Comparison of ENCODE assay signal across 28 mouse cellular contexts in the genomic region with DNA sequence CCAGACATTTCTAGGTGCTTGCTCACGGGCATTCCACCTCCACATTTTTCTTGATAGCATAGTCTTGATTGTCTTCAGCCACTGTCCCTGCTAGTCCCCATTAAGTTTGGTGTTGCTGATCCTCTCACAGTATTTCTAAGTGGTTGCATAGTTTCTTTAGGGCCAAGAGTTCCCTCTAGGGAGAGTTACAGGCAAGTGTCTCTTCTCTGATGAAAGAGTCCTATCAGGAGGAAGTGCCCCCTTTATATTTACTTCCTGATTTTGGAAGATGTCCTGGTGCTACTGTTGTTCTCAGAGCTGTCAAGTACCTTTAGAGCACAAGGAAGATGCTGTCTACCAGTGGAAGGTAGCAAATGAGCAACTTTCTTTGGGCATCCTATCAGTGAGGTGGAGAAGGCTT. TPM values are rescaled to one million over a fixed set of nuclear protein-coding genes. Genes with fewer than 3 reads are reported as not detected.
DNase-seq lines count a peak whose midpoint lies in the region; ATAC-seq lines count a peak whose summit lies in the region.
"Had no signal": no experiment of that assay in that cellular context is flagged by ENCODE, and none has a peak within 500 bp of the region (broad histone marks: within the 10 kb centered on the region; RNA-seq: fewer than 3 reads in every experiment).

No protein-coding gene starts in this region.

- WGBS in hindbrain, embryonic 12.5 days, result 91% methylated on average over 1 of the region's 1 CpGs

- H3K9me3 ChIP-seq in hindbrain, embryonic 12.5 days (replicated peaks), result no peaks in the 10 kb centered on the region
- H3K9me3 ChIP-seq: G1E had no signal

- no peaks in the 10 kb centered on the region for H3K36me3 ChIP-seq in hindbrain, embryonic 12.5 days
- H3K36me3 ChIP-seq: G1E had no signal

- H3K27me3 ChIP-seq in hindbrain, embryonic 12.5 days, result no peaks in the 10 kb centered on the region
- H3K27me3 ChIP-seq: CH12.LX had no signal

- 0 out of 2 replicates have a peak, but pooled peaks have one; percentile 42 for ATAC-seq in common myeloid progenitor, adult 5-6 weeks (replicated peaks; ENCODE audit: low read depth, poor library complexity, severe bottlenecking)
- peak; percentile 91 for ATAC-seq in granulocyte monocyte progenitor cell, adult 5-6 weeks (replicated peaks; ENCODE audit: poor library complexity, severe bottlenecking)
- ATAC-seq in megakaryocyte, adult 5-6 weeks (ENCODE audit: poor library complexity, severe bottlenecking), result peak; percentile 43; the same call in 1 of the 2 replicates
- peak; percentile 72 for ATAC-seq in megakaryocyte progenitor cell, adult 5-6 weeks (replicated peaks; ENCODE audit: poor library complexity)
- no peak for ATAC-seq in hindbrain, embryonic 12.5 days (ENCODE audit: low FRiP score)
- no peak for ATAC-seq in inflammation-experienced regulatory T-cells, adult 6 months
- ATAC-seq: activated CD4-positive, CD25-positive, alpha-beta regulatory T cell, adult 4 months; CD4-positive, CD25-positive, alpha-beta regulatory T cell, adult 4 months; Patski had no signal

- no peak for DNase-seq in adrenal gland, postnatal 14 days
- no peak for DNase-seq in spleen, postnatal 4 days (ENCODE audit: low spot score in 2 of 2)
- DNase-seq: adrenal gland, adult 2 months; adrenal gland, adult 8-10 months; adrenal gland, postnatal 10 days; adrenal gland, postnatal 25 days; adrenal gland, postnatal 36 days; B cell, adult 2 months; cerebellum, adult 11 months; cerebellum, adult 11-12 months; cerebellum, adult 18-20 months had no signal

- no peak overlapping the region for H3K4me2 ChIP-seq in hindbrain, embryonic 12.5 days (replicated peaks)

- H3K9ac ChIP-seq in hindbrain, embryonic 12.5 days, result no peak overlapping the region

- no peak overlapping the region for H3K4me3 ChIP-seq in hindbrain, embryonic 12.5 days

- H3K4me1 ChIP-seq in hindbrain, embryonic 12.5 days, result no peaks in the 10 kb centered on the region

- no peak overlapping the region for H3K27ac ChIP-seq in hindbrain, embryonic 12.5 days

RNA-seq across cellular contexts. Expression of a gene that starts 58.4 kb away (rescaled TPM):
- total RNA-seq in common myeloid progenitor, adult 5-6 weeks (2017), result not detected in 2 replicates
- total RNA-seq in granulocyte monocyte progenitor cell, adult 5-6 weeks (2014; fragmentation: Nextera tagmentation), result not detected in 2 replicates
- not detected in 2 replicates for total RNA-seq in granulocyte monocyte progenitor cell, adult 5-6 weeks (2017)
- 0.29 TPM in 1 of 2 replicates, not detected in the other for total RNA-seq in megakaryocyte, adult 5-6 weeks (2015)
- total RNA-seq in megakaryocyte, adult 5-6 weeks (2017), result not detected in 2 replicates
- total RNA-seq in megakaryocyte progenitor cell, adult 5-6 weeks (2015), result not detected in 2 replicates
- not detected in 2 replicates for total RNA-seq in megakaryocyte progenitor cell, adult 5-6 weeks (2017)
- not detected in 2 replicates for polyA plus RNA-seq in hindbrain, embryonic 12.5 days (2016; fragmentation: Nextera tagmentation; extraction: Ambion mirVana)
- total RNA-seq in adrenal gland, postnatal 14 days (2021), result 1.4 TPM in 1 of 2 replicates, not detected in the other
- polyA plus RNA-seq in inflammation-experienced regulatory T-cells, adult 6 months (2017; shearing (Covaris generic)), result 10 to 100 TPM; 65.0 to 80.7 (median 69.6) TPM
- total RNA-seq: adrenal gland, adult 18-20 months; adrenal gland, adult 2 months; adrenal gland, postnatal 25 days; adrenal gland, postnatal 36 days; adrenal gland, postnatal 4 days; ES-E14; G1E; MEL had no signal
- polyA plus RNA-seq: adrenal gland, adult 2 months; brain, embryonic 14.5 days; C2C12; G1E; Patski had no signal

Comparison
In these comparisons a context has a peak if more than half of its experiments do, and no peak if none do; other contexts are left out.
1. ATAC-seq: peak in common myeloid progenitor, adult 5-6 weeks (single experiment), granulocyte monocyte progenitor cell, adult 5-6 weeks (single experiment), megakaryocyte, adult 5-6 weeks (single experiment) and megakaryocyte progenitor cell, adult 5-6 weeks (single experiment); none in hindbrain, embryonic 12.5 days (single experiment) and inflammation-experienced regulatory T-cells, adult 6 months (single experiment).